Comparison of ENCODE assay signal across 16 mouse cellular contexts in the genomic region with DNA sequence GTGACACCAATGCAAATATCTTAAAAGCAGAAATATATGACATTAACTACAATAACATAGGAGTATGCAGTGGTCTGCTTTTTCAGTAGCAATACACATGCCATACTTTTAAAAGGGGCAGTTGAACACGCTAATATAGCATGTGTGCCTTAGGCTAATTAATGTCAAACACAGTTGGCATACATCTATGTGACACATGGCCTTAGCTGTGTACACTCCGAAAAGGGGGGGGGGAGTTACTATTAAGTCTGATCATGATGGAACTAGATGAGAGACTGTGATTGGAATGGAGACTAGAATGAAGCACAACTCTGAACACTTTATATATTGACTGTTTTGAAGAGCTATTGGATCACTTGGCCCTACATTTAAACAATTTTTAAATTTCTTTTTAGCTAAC.
DNase-seq lines count a peak whose midpoint lies in the region; ATAC-seq and TF ChIP-seq lines count a peak whose summit lies in the region.
"Had no signal": no experiment of that assay in that cellular context is flagged by ENCODE, and none has a peak within 500 bp of the region (broad histone marks: within the 10 kb centered on the region; RNA-seq: fewer than 3 reads in every experiment).

No protein-coding gene starts in this region.

- no peak for TF ChIP-seq CTCF in brain, embryonic 14.5 days (IDR thresholded peaks at IDR 0.05; ENCODE audit: borderline replicate concordance, extremely low read depth, insufficient read depth, insufficient read length)
- TF ChIP-seq CTCF in heart, adult 2 months (IDR thresholded peaks at IDR 0.05), result no peak

- peak; percentile 34 for DNase-seq in forebrain, embryonic 14.5 days (ENCODE audit: low spot score)
- DNase-seq in brain, embryonic 14.5 days (ENCODE audit: low read depth), result peak; percentile 63
- DNase-seq in retina, embryonic 14.5 days (ENCODE audit: low spot score), result peak; percentile 36
- DNase-seq in heart, adult 2 months, result no peak
- DNase-seq in thymus, postnatal 25 days, result no peak
- DNase-seq: adrenal gland, adult 2 months; adrenal gland, postnatal 10 days; adrenal gland, postnatal 25 days; cerebellum, adult 18-20 months; cerebellum, adult 8-10 months; cerebellum, adult 9-11 months; cerebellum, postnatal 25 days had no signal

- no peaks in the 10 kb centered on the region for H3K27me3 ChIP-seq in forebrain, embryonic 14.5 days (replicated peaks; ENCODE audit: control insufficient read depth, insufficient read depth, low read length)
- H3K27me3 ChIP-seq in forebrain, embryonic 13.5 days, result no peaks in the 10 kb centered on the region
- no peaks in the 10 kb centered on the region for H3K27me3 ChIP-seq in heart, adult 2 months (ENCODE audit: control insufficient read depth, insufficient read depth, low read length)
- H3K27me3 ChIP-seq: embryonic facial prominence, embryonic 12.5 days had no signal

- no peak overlapping the region for H3K4me2 ChIP-seq in forebrain, embryonic 14.5 days (ENCODE audit: low read length)
- no peak overlapping the region for H3K4me2 ChIP-seq in forebrain, embryonic 13.5 days
- H3K4me2 ChIP-seq: embryonic facial prominence, embryonic 12.5 days had no signal

- H3K4me1 ChIP-seq in forebrain, embryonic 14.5 days (ENCODE audit: control insufficient read depth, insufficient read depth, low read length), result no peaks in the 10 kb centered on the region
- H3K4me1 ChIP-seq in forebrain, embryonic 13.5 days, result no peaks in the 10 kb centered on the region
- H3K4me1 ChIP-seq in heart, adult 2 months (ENCODE audit: control insufficient read depth, insufficient read depth, low read length), result no peaks in the 10 kb centered on the region
- H3K4me1 ChIP-seq: embryonic facial prominence, embryonic 10.5 days; embryonic facial prominence, embryonic 12.5 days had no signal

- TF ChIP-seq POLR2A in brain, embryonic 14.5 days (IDR thresholded peaks at IDR 0.05; ENCODE audit: borderline replicate concordance, extremely low read depth, insufficient read depth, insufficient read length, poor library complexity, severe bottlenecking), result no peak
- no peak for TF ChIP-seq POLR2A in heart, adult 2 months (IDR thresholded peaks at IDR 0.05; ENCODE audit: insufficient read depth, low read depth, low read length)

- intact Hi-C loops in heart, adult 2 months (cut with DNase I), result no loop called here

- no peaks in the 10 kb centered on the region for H3K36me3 ChIP-seq in forebrain, embryonic 14.5 days (ENCODE audit: control insufficient read depth, insufficient read depth, low read length)
- H3K36me3 ChIP-seq in forebrain, embryonic 13.5 days (ENCODE audit: poor library complexity, severe bottlenecking), result no peaks in the 10 kb centered on the region
- H3K36me3 ChIP-seq in heart, adult 2 months (ENCODE audit: control insufficient read depth, insufficient read depth, low read length), result no peaks in the 10 kb centered on the region
- H3K36me3 ChIP-seq: embryonic facial prominence, embryonic 10.5 days; embryonic facial prominence, embryonic 12.5 days had no signal

- no peak overlapping the region for H3K27ac ChIP-seq in forebrain, embryonic 14.5 days (ENCODE audit: low read depth, low read length)
- H3K27ac ChIP-seq in forebrain, embryonic 13.5 days, result no peak overlapping the region
- H3K27ac ChIP-seq in heart, adult 2 months, result no peak overlapping the region
- H3K27ac ChIP-seq: embryonic facial prominence, embryonic 10.5 days; embryonic facial prominence, embryonic 12.5 days had no signal

- H3K9me3 ChIP-seq in forebrain, embryonic 14.5 days (replicated peaks; ENCODE audit: control insufficient read depth, low read length), result no peaks in the 10 kb centered on the region
- no peaks in the 10 kb centered on the region for H3K9me3 ChIP-seq in forebrain, embryonic 13.5 days (replicated peaks)
- H3K9me3 ChIP-seq: embryonic facial prominence, embryonic 10.5 days; embryonic facial prominence, embryonic 12.5 days had no signal

- no peak overlapping the region for H3K9ac ChIP-seq in forebrain, embryonic 14.5 days (ENCODE audit: low read length)
- H3K9ac ChIP-seq in forebrain, embryonic 13.5 days, result no peak overlapping the region
- no peak overlapping the region for H3K9ac ChIP-seq in heart, adult 2 months (ENCODE audit: low read depth, low read length)
- H3K9ac ChIP-seq: embryonic facial prominence, embryonic 12.5 days; forebrain, postnatal 0 days had no signal

- 69% methylated on average over 2 of the region's 2 CpGs for WGBS in forebrain, embryonic 14.5 days
- WGBS in forebrain, embryonic 13.5 days, result 74% methylated on average over 2 of the region's 2 CpGs
- 87% methylated on average over 2 of the region's 2 CpGs for WGBS in heart, adult 2 months

- no peak overlapping the region for H3K4me3 ChIP-seq in forebrain, embryonic 14.5 days (ENCODE audit: low read depth, low read length)
- no peak overlapping the region for H3K4me3 ChIP-seq in forebrain, embryonic 13.5 days
- no peak overlapping the region for H3K4me3 ChIP-seq in heart, adult 2 months
- H3K4me3 ChIP-seq: embryonic facial prominence, embryonic 10.5 days; embryonic facial prominence, embryonic 12.5 days had no signal

- ATAC-seq in forebrain, embryonic 14.5 days, result peak; percentile 52; the same call in 1 of the 2 replicates
- ATAC-seq in forebrain, embryonic 13.5 days, result no peak

- no peaks in the 10 kb centered on the region for H3K79me2 ChIP-seq in heart, adult 2 months (replicated peaks; ENCODE audit: control insufficient read depth, insufficient read depth, low read length)

- no peak for TF ChIP-seq EP300 in heart, adult 2 months (IDR thresholded peaks at IDR 0.05; ENCODE audit: insufficient read depth, low read depth, low read length)

Comparison
In these comparisons a context has a peak if more than half of its experiments do, and no peak if none do; other contexts are left out.
1. DNase-seq: peak in forebrain, embryonic 14.5 days (single experiment), brain, embryonic 14.5 days (single experiment) and retina, embryonic 14.5 days (single experiment); none in heart, adult 2 months (0 of 2) and thymus, postnatal 25 days (single experiment).